Mouse (Mus musculus): ENCODE measurements at regions not wholly inside any gene's neighbourhood (a gene's known extent, or its start where the extent isn't known, plus 50 kb on each side); places are given as distances from the start of the nearest gene placed in this dataset.

- DNase-seq (ENCODE audit: low spot score): no peak
These were observed 58.9 kb upstream of the Arid1b start for GRCm38 (mm10) chr17:4935268-4935667.

GRCm38 (mm10) chr17:4940589-4940988 is 53.5 kb upstream of the Arid1b start:
- DNase-seq (ENCODE audit: low spot score): no peak

GRCm38 (mm10) chr17:4941286-4941800 is 52.8 kb upstream of the Arid1b start:
- no peak for DNase-seq (ENCODE audit: low spot score)

GRCm38 (mm10) chr17:4942868-4943267 is 51.3 kb upstream of the Arid1b start:
- no peak for DNase-seq (ENCODE audit: low spot score)
